Mouse (Mus musculus): ENCODE results near the gene C1qtnf6.
A peak's percentile ranks its signal among the peaks of the same experiment; 100 is the strongest.

The C1qtnf6 gene

DNA sequence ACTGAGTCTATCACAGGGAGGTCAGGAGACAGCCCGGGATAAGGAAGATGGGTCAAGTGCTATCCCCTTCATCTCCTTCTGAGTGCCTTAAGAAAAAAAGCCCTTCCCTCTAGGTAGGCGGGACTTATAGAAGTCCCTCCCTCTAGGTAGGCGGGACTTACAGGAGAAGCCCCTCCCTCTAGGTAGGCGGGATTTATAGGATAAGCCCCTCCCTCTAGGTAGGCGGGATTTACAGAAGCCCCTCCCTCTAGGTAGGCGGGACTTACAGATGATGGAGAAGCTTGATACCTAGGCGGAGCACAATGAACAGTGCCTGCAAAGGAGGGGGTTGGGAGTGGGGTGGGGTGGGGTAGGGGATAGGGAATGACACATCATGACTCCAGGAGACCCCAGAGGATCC is 51.1 kb downstream of the C1qtnf6 start:
- DNase-seq (ENCODE audit: low read depth), result peak; percentile 4

DNA sequence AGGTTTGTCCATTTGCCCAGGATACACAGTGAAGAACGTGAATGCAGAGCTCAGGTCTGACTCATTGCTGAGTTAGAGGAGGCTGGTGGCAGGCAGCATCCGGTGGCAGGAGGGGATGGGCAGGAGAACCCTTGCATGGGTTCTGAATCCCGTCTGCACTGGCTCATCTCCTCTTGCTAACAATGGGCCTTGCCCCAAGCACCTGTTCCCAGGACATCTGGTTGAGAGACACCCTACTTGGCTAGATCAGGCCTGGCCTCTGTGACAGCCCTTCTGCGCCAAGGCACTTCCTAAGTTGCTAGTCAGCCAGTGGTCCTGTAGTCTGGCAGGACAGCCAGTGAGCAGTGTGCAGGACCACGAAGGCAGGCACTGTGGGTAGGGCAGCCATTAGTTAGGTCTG is 51.7 kb downstream of the C1qtnf6 start:
- no peak for DNase-seq (ENCODE audit: low read depth)

DNA sequence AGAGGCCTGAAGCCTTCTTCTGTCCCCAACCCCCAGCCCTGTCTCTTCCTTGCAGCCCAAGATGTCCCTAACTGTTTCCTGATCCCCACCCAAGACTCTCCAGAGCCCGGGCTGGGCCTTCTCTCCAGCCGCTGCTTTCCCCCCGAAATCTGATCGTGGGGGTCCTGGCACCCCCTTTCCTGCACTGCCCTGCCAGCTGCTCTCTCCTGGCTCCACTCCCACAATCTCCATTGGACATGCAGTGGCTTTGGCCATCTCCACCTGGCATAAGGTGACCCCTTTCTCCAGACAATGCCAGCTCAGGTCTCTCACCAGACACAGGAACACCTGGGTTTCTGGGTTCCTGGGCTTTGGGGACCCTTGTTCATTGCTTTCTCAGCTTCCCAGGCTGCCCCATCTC is 53.1 kb downstream of the C1qtnf6 start:
- DNase-seq (ENCODE audit: low read depth), result no peak

DNA sequence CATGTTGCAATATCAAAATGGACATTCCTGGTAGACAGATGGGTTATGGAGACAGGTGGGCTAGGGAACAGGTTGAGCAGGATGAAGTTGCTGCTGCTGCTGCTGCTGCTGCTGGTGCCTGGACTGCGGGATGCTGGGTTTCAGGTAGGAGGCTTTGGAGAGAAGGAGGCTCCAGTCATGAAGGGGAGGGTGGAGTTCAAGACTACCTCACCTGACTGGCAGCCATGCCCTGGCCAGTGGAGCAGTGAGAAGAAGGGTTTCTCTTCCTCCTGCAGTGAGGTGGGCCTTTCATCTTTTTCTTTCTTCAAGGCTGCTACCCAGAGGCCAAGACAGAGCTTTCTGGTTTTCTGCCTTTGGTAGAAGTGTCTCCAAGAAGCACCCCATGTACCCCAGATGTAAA is 54.3 kb downstream of the C1qtnf6 start:
- DNase-seq (ENCODE audit: low read depth), result no peak

DNA sequence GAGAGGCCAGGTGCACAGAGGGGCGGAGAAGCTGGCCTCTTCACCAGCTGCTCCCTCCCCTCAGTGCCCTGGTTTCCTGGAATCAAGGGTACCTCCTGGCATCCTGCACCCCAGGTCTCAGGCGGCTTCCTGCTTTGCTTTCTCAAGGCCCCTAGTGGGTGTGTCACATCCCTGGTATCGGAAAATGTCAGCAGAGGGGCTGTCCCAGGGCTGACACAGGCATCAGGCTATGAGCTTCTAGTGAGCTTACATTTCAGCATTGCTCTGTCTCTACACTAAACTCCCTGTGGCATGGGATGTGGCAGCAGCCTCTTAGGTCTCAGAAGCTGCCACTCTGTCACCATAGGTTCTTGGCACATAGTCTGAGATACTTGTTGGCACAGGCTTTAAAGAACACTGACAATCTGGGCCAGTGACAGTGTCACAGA is 55.6 kb downstream of the C1qtnf6 start:
- no peak for DNase-seq (ENCODE audit: low read depth)

DNA sequence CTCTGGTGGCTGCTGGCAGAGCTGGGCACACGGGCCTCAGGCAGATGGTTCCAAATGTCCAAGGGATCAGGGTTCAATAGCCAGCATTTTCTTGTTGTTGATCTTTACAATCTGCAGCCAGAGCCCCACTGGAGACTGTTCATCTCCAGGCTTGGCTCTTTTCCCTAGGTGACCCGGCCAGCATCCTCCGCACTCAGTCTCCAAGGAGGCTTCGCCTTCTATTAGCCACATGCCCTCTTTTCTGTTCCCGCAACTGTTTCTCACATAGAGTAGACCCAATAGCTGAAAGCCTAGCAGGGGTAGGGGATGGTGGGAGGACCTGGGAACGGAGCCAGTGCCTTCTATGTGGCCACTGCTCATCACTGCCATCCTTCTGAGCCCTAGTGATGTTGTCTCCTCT is 57.8 kb downstream of the C1qtnf6 start:
- no peak for DNase-seq (ENCODE audit: low read depth)
